Mouse (Mus musculus) bone marrow, adult 2 months (tissue): ENCODE measurements around the gene Cyld.

Experiments used
- CTCF ChIP-seq: fragments of 200-500 bp; IDR thresholded peaks from 2 replicates; pipeline ENCODE4 v1.5.1; 2011; ENCODE audit warnings: low read length, control low read depth; ENCODE audit not compliant: control insufficient read depth, insufficient read depth
- POLR2A ChIP-seq: fragments of 200-500 bp; IDR thresholded peaks from 2 replicates; pipeline ENCODE4 v1.6.1; 2011; ENCODE audit warnings: low read depth, mild to moderate bottlenecking, control low read depth, low read length, borderline replicate concordance; ENCODE audit not compliant: control insufficient read depth

DNA sequence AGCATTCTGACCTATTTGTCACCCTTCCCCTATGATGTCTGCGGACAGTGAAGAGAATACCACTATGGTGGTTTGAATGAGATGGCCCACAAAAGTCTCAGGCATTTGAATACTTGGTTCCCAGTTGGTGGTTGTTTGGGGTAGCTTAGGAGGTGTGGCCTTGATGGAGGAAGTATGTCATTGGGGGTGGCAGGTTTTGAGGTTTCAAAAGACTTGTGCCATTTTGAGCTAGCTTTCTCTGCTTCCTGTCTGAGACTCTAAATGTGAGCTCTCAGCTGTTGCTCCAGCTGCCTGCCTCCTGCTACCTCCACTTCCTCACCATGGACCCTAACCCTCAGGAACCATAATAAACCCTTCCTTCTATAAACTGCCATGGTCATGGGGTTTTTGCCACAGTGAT, 86.9 kb downstream of the Cyld start:
- no peak for TF ChIP-seq CTCF
- TF ChIP-seq POLR2A: no peak
